Mouse (Mus musculus) myocyte (in vitro differentiated cells): ENCODE results near the gene Rab23. TPM values are rescaled to one million over a fixed set of nuclear protein-coding genes. Genes with fewer than 3 reads are reported as not detected.

Source experiments
- H3K27me3 ChIP-seq: one replicate; pipeline ENCODE4 v1.6.1; 2011; ENCODE audit not compliant: control insufficient read depth, insufficient read depth, insufficient read length
- H3K36me3 ChIP-seq: one replicate; pipeline ENCODE4 v1.6.1; 2011; ENCODE audit not compliant: control insufficient read depth, insufficient read depth
- H3K4me2 ChIP-seq: one replicate; pipeline ENCODE4 v1.6.1; 2011; ENCODE audit warnings: low read depth, control low read depth
- H3K4me3 ChIP-seq: one replicate; pipeline ENCODE4 v1.5.1; 2011; ENCODE audit warnings: mild to moderate bottlenecking, control low read depth, moderate library complexity
- H3K79me2 ChIP-seq: one replicate; pipeline ENCODE4 v1.6.1; 2011; ENCODE audit not compliant: control insufficient read depth, insufficient read depth
- H3ac ChIP-seq: one replicate; pipeline ENCODE4 v1.6.1; 2011; ENCODE audit not compliant: control insufficient read depth, insufficient read length
- CEBPB ChIP-seq: IDR thresholded peaks from 2 replicates; pipeline ENCODE4 v1.6.1; 2011; ENCODE audit warnings: mild to moderate bottlenecking, moderate library complexity; ENCODE audit not compliant: poor library complexity, insufficient read depth, severe bottlenecking
- E2F4 ChIP-seq: IDR thresholded peaks from one replicate; pipeline ENCODE4 v1.6.1; 2011; ENCODE audit warnings: mild to moderate bottlenecking, control low read depth, moderate library complexity; ENCODE audit not compliant: insufficient read depth
- MAX ChIP-seq: IDR thresholded peaks from one replicate; pipeline ENCODE4 v1.6.1; 2011; ENCODE audit warnings: low read depth, mild to moderate bottlenecking, control low read depth
- MYOD1 ChIP-seq, 3 experiments: IDR thresholded peaks; one replicate each; pipeline ENCODE4 v1.6.1; 2011; ENCODE audit warnings: control low read depth in 2 of 3, low read depth in 2 of 3, mild to moderate bottlenecking in 2 of 3, moderate library complexity in 1 of 3; ENCODE audit not compliant: insufficient read length in 2 of 3, control insufficient read depth in 1 of 3
- MYOG ChIP-seq, 3 experiments: IDR thresholded peaks; one replicate each; pipeline ENCODE4 v1.6.1; 2011; ENCODE audit warnings: control low read depth in 2 of 3, low read depth in 2 of 3, mild to moderate bottlenecking in 2 of 3; ENCODE audit not compliant: insufficient read length in 2 of 3, control insufficient read depth in 1 of 3, insufficient read depth in 1 of 3
- POLR2A ChIP-seq: IDR thresholded peaks from one replicate; pipeline ENCODE4 v1.6.1; 2011; ENCODE audit warnings: low read depth, mild to moderate bottlenecking, control low read depth, moderate library complexity; ENCODE audit not compliant: insufficient read length
- POLR2AphosphoS2 ChIP-seq: IDR thresholded peaks from one replicate; pipeline ENCODE4 v1.6.1; 2011; ENCODE audit warnings: low read depth, control low read depth; ENCODE audit not compliant: insufficient read length
- REST ChIP-seq: IDR thresholded peaks from one replicate; pipeline ENCODE4 v1.6.1; 2011; ENCODE audit warnings: mild to moderate bottlenecking, control low read depth, moderate library complexity; ENCODE audit not compliant: insufficient read depth, insufficient read length
- SRF ChIP-seq: IDR thresholded peaks from one replicate; pipeline ENCODE4 v1.6.1; 2011; ENCODE audit warnings: low read depth; ENCODE audit not compliant: control insufficient read depth, insufficient read length
- TCF12 ChIP-seq: IDR thresholded peaks from one replicate; pipeline ENCODE4 v1.6.1; 2011; ENCODE audit warnings: mild to moderate bottlenecking, control low read depth; ENCODE audit not compliant: poor library complexity, insufficient read depth, severe bottlenecking
- TCF3 ChIP-seq: IDR thresholded peaks from one replicate; pipeline ENCODE4 v1.6.1; 2011; ENCODE audit warnings: low read depth, control low read depth; ENCODE audit not compliant: insufficient read length
- USF1 ChIP-seq: IDR thresholded peaks from one replicate; pipeline ENCODE4 v1.6.1; 2011; ENCODE audit warnings: low read depth, mild to moderate bottlenecking, control low read depth, moderate library complexity
- polyA plus RNA-seq: library from polyadenylated mRNA; unstranded; fragments of >200 nt; fragmentation: generic; extraction: Trizol; gene quantifications from one replicate; pipeline ENCODE4 v1.2.1, GENCODE M21; 2012; ENCODE audit warnings: missing spikeins

The Rab23 gene
- polyA plus RNA-seq, 1 experiment: 8.7 TPM

GRCm38 (mm10) chr1:33788072-33788471 lies 68.4 kb downstream of the Rab23 start:
- H3K36me3 ChIP-seq: no peaks in the 10 kb centered on the region
- H3K4me3 ChIP-seq: no peak overlapping the region
- TF ChIP-seq REST (no peak), TCF12 (no peak), USF1 (no peak), POLR2AphosphoS2 (no peak), POLR2A (no peak), MAX (no peak), CEBPB (no peak), E2F4 (no peak), SRF (no peak), MYOD1 (IDR thresholded peaks at IDR 0.05; ENCODE audit: control insufficient read depth in 1 of 3, insufficient read length in 2 of 3, low read depth in 2 of 3) (no peak), TCF3 (no peak), MYOG (IDR thresholded peaks at IDR 0.05; ENCODE audit: control insufficient read depth in 1 of 3, insufficient read depth in 1 of 3, insufficient read length in 2 of 3, low read depth in 2 of 3) (no peak)
- no peaks in the 10 kb centered on the region for H3K27me3 ChIP-seq
- H3K79me2 ChIP-seq: peaks cover 28% of the 10 kb centered on the region
- H3K4me2 ChIP-seq: no peak overlapping the region
- no peak overlapping the region for H3ac ChIP-seq

GRCm38 (mm10) chr1:33788493-33788892 lies 68.8 kb downstream of the Rab23 start:
- Histone ChIP-seq H3K79me2 (peaks cover 28% of the 10 kb centered on the region), H3K4me2 (no peak overlapping the region), H3K4me3 (no peak overlapping the region), H3K27me3 (no peaks in the 10 kb centered on the region), H3ac (no peak overlapping the region), H3K36me3 (no peaks in the 10 kb centered on the region)
- peak in 2 of 3 experiments; percentile 6 to 59 for TF ChIP-seq MYOG (IDR thresholded peaks at IDR 0.05; ENCODE audit: control insufficient read depth in 1 of 3, insufficient read depth in 1 of 3, insufficient read length in 2 of 3, low read depth in 2 of 3)
- TF ChIP-seq MYOD1 (IDR thresholded peaks at IDR 0.05; ENCODE audit: control insufficient read depth in 1 of 3, insufficient read length in 2 of 3, low read depth in 2 of 3): peak in 2 of 3 experiments; percentile 25 to 66
- no peak for TF ChIP-seq E2F4
- TF ChIP-seq SRF: no peak

Other genes starting within 250 kb of the Rab23 start
- gene Prim2, start 50.1 kb upstream of the Rab23 start, polyA plus RNA-seq: 8.2 TPM
- 37.3 TPM for gene Bag2, start 37.9 kb downstream of the Rab23 start, polyA plus RNA-seq
- gene Zfp451, start 94.7 kb downstream of the Rab23 start, polyA plus RNA-seq: 4.9 TPM
- 3.8 TPM for gene Bend6, start 187.9 kb downstream of the Rab23 start, polyA plus RNA-seq
- gene Dst, start 188.3 kb downstream of the Rab23 start, polyA plus RNA-seq: 49.7 TPM